Mouse (Mus musculus): ENCODE results near the gene Enoph1. TPM values are rescaled to one million over a fixed set of nuclear protein-coding genes. Genes with fewer than 3 reads are reported as not detected.

The Enoph1 gene
- polyA plus RNA-seq, 3 experiments from 2014 or later = 25.5 to 32.2 (median 30.2) TPM

GRCm38 (mm10) chr5:100041272-100041671 is 1.5 kb downstream of the Enoph1 start:
- no peak for ATAC-seq

GRCm38 (mm10) chr5:100042467-100042866 is 2.7 kb downstream of the Enoph1 start:
- ATAC-seq = no peak

GRCm38 (mm10) chr5:100043361-100043760 is 3.6 kb downstream of the Enoph1 start:
- ATAC-seq = no peak

DNA sequence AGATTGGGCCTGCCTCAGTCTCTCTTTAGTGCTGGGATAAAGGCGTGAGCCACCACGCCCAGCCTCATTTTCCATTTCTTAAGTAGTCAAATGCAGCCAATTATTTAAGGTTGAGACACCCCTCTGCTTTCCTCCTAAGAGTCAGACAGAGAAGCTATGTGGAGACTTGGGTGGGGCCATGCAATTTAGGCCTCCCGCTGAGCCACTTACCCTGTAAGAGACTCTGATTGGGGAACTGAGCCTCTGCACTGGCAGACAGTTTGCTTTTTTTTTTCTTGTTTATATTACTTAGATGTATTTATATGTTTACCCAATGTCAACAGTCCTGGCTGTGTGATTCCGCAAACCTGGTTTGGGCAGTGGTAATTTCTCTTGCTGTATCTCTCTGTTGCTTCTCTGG is 4.2 kb downstream of the Enoph1 start:
- no peak for ATAC-seq

- ATAC-seq = no peak
Measured at GRCm38 (mm10) chr5:100044621-100045020, 4.8 kb downstream of the Enoph1 start.

DNA sequence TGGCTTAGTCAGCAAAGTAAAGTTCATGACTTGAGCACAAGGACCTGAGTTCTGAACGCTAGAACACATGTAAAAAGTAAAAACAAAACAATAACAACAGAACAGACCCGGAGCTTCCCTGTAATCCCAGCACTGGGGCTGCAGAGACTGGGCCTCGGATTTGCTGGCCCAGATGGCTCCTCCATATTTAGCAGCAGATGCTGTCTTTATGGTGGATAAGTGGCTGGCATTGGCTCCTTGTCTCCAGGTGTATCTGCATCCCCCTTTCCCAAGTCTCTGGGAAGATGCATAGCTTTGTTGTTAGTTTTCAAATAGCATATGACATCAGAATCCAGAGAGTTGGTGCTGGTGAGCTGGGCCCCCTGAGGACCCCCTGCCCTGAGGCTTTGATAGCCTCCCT is 6.3 kb downstream of the Enoph1 start:
- ATAC-seq = no peak

DNA sequence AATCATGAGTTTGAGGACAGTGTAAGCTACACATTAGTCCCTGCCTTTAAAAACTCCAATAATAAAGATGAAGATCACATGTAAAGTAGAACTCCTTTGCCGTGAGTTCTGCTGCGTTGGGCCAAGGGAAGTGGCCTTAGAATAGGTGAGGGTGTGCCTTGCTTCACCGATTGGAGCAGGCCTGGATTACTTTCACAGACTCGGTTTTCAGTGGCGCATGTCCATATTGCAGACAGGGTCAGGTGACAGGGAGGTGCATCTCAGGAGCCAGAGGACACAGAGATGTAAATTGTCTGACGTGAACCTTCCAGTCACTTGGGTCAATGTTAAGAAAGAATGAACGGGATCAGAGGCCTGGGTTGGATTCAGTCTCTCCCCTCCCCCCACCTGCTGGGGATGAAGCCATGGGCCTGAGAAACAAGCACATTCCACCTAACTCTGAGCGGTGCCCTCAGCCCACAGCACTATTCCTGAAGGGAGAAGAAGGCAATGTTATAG is 7.4 kb downstream of the Enoph1 start:
- ATAC-seq = no peak

DNA sequence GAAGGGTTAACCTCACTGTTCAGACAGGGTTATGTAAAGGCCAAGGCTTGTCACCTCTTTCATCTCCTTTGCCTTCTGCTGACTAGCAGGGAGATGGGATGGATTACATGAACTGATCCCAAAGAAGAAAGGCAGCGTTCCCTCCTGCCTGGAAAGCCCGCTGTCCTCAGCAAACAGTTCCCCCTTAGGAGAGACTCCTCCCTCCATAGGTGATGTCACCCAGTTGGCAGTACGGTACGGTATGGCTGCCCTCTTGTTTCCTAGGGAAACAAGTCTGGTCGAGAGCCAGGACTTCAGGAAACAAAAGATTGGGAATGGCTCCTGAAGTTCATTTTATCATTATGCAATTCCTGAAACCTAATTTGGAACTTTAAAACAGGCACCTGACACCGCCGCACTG is 8.1 kb downstream of the Enoph1 start:
- ATAC-seq = no peak

GRCm38 (mm10) chr5:100049904-100050303 is 10.1 kb downstream of the Enoph1 start:
- ATAC-seq = no peak

- no peak for ATAC-seq
Measured at GRCm38 (mm10) chr5:100052728-100053127, 12.9 kb downstream of the Enoph1 start.

DNA sequence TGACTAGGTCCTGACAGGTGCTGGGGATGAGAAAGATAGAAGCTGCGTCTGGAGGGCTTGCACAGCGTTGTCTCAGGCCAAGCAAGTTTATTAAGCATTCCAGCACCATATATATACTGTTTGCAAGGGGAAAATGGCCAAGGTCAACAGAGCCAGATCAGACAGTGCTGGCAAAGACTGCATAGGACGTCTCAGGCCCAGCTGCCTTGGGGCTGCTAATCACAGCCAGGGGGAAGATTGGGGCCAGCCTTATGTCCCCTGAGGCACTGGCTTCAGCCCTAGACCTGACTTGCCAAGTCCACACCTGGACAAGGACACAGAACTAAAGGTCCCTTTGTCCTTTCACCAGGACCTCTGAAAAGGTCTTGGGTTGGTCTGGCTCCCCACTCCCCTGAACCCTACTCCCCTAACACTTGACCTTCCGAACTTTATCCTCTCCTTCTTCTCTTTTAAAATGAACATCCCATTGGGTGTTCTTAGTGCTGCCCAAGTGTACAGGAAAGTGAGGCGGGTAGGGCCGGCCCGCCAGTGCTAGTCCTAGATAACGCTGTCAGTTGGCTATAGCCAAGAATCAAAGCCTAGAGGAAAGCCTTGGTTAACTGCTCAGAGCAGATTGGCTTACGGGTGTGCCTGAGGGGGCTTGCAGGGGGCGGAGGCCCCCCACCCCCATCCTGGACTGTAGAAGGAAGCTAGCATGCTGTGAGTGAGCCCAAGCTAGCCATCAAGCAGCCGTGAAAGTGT is 15.2 kb downstream of the Enoph1 start:
- no peak for ATAC-seq

- ATAC-seq = no peak
Measured at GRCm38 (mm10) chr5:100055866-100056369, 16.1 kb downstream of the Enoph1 start.

DNA sequence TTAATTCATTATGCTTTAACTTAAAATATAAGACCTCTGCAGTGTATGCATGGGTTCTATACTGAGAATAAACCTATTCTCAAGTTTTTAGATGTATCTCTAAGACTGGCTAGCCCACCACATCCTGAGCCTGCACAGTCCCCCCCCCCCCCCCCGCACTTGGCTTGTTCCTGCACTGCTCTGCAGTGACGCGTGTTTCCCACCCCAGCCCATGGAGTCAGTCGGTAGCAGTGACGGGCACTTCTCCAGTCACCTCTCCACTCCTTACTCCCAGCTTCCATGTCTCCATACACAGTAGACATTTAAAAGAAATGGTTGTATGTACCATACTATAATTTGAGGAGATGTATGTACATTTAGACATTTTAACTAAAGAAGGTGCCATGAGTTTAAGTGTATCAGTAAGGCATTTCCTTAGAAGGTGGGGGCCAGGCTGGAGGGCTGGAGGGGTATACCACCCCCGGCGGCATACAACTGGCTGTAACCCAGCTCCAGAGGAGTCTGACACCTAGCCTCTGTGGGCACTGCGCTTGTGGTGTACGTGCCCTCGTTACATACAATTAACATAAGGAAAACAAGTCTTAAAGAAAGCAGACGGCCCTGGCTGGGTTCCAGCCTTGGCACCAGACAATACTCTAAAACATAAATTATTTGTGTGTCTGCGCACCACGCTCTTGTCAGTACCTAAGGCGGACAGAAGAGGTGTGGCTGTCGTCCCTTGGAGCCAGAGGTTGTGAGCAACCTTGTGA is 17.9 kb downstream of the Enoph1 start:
- ATAC-seq = no peak

GRCm38 (mm10) chr5:100058729-100059128 is 18.9 kb downstream of the Enoph1 start:
- no peak for ATAC-seq

DNA sequence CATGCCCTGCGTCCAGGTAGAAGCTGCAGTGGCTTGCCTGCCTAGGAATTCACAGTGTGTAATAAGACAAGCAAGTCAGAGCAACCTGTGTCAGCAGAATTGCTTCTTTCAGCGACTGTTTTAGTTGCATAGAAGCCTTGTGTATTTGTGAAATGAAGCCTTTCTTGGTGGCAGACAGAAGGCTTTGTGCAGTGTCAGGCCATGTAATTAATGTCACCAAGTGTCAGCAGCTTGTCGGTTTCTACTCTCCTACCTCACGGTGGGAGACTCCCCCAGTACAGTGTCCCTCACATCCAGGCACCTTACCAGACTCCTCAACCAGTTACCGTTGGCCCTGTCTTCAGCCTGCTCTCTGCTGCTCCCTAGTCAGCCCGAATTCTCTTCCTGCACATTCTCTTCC is 19.5 kb downstream of the Enoph1 start:
- ATAC-seq = no peak

DNA sequence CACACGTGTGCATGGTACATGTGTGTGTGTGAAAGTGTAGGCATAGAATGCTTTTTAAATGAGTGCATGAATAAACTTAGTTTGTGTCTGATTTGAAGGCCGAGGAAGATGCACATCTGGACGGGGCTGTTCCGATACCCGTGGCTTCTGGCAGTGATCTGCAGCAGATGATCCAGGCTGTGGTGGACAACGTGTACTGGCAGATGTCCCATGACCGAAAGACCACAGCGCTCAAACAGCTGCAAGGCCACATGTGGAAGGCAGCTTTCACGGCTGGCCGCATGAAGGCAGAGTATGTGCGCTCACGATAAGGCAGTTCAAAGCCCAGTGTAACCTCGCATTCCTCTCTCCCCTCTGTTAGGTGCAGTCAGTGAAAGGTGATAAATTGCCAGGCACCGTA is 21.1 kb downstream of the Enoph1 start:
- no peak for ATAC-seq

- no peak for ATAC-seq
Measured at GRCm38 (mm10) chr5:100067579-100067978, 27.8 kb downstream of the Enoph1 start.

GRCm38 (mm10) chr5:100069526-100069925 is 29.7 kb downstream of the Enoph1 start:
- ATAC-seq = no peak

DNA sequence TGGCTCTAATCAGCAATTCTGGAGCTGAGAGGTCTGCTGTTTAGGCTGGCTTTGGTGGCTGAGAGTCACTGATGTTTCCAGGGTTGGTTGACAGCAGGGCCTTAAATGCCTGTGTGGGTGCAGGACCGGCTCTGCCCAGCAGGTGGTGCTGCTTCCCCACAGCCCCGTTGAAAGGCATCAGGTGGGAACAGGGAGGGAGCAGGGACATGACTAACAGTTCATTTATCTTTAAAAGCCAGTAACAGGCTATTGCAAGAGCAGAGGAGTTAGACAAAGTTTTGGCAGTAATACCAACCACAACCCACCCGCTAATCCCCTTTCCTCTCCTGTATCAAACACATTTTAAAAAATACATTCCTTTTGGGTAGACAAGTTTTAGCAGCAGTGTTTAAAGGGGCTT is 30.5 kb downstream of the Enoph1 start:
- ATAC-seq = peak; percentile 76

GRCm38 (mm10) chr5:100071541-100071940 is 31.8 kb downstream of the Enoph1 start:
- ATAC-seq = no peak

GRCm38 (mm10) chr5:100072557-100072956 is 32.8 kb downstream of the Enoph1 start:
- no peak for ATAC-seq

DNA sequence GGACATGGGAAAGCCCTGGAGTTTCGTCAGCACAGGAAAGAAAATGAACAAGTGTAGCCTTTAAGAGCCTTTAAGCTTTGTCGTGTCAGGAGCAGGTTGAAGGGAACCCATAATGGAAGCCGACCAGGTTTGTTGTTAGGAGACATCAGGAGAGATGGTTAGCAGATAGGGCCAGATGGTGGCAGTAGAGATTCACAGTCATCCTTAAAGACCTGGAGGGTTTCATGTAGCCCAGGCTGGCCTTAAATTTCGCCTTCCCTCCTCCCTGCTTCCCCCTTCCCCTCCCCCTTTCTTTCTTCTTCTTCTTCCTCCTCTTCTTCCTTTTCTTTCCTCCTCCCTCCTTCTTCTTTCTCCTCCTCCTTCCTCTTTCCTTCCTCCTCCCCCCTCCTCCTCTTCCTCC is 34.8 kb downstream of the Enoph1 start:
- no peak for ATAC-seq

DNA sequence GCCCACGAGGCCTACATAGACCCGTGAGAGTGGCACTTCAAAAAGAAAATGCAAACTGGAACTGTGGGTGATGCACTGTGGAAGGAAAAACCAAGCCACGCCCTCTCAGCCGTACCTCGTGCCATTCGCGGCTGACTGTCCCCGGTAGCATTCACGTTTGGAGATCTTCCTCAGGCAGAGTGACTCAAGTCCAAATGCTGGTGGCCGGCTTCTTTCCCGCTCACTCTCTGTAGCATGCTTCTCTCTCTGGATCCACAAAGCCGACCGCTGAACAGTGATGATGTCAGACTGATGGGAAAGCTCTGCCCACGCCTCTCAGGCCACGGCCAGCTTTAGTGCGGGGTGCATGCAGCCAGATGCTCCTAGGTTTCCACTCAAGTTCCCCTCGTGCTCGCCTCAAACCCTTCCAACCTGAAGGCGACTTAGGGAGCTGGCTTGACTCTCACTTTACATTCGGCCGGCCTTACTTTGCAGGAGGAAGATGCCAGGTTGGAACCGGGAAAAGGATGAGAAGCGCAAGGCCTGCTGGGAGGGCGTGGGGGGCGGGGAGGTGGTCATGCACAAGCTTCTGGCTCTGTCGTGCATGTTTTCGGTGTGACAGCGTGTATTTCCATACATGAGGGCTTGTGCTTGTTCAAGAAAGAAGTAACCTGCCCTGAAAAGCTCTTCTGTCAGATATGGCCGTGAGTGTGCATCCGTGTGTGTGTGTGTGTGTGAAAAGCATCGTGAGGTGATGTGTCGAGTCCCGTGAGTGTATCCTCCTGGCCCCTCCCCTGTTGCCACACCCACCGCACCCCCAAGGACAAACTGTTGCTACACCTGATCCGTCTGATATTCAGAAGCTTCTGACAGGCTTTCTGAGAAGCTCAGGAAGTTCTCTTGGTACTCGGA is 39.5 kb downstream of the Enoph1 start:
- ATAC-seq = peak; percentile 46
